Mouse (Mus musculus) lung, postnatal 0 days (tissue): ENCODE results near the gene Shisa8.

ENCODE experiments used
- CTCF ChIP-seq: IDR thresholded peaks from 2 replicates; pipeline ENCODE4 v1.5.1; 2016; ENCODE audit warnings: antibody characterized with exemption, mild to moderate bottlenecking
- EP300 ChIP-seq: IDR thresholded peaks from 2 replicates; pipeline ENCODE4 v1.6.1; 2016; ENCODE audit warnings: antibody characterized with exemption, mild to moderate bottlenecking, control low read depth

- no peak for TF ChIP-seq EP300
- TF ChIP-seq CTCF: no peak
Measured at GRCm38 (mm10) chr15:82217980-82218379, 5.4 kb upstream of the Shisa8 start.
